Mouse (Mus musculus): ENCODE data around the gene Fbxw9. TPM values are rescaled to one million over a fixed set of nuclear protein-coding genes. Genes with fewer than 3 reads are reported as not detected.
"Not testable (repeated sequence)": the region's sequence is repeated elsewhere in the genome, so short reads cannot be mapped to it uniquely, and the experiment has no call there.

The Fbxw9 gene
- polyA plus RNA-seq, 1 experiment from 2014 or later, result 93.5 TPM

- no peak for ATAC-seq
- peaks cover 13% of the 10 kb centered on the region for H3K4me1 ChIP-seq (ENCODE audit: control insufficient read depth, insufficient read depth, low read length)
- 92% methylated on average over 10 of the region's 10 CpGs for WGBS
- no peak overlapping the region for H3K4me3 ChIP-seq (ENCODE audit: low read depth, low read length)
- no peak overlapping the region for H3K4me2 ChIP-seq (ENCODE audit: low read length)
- no peak overlapping the region for H3K9ac ChIP-seq (ENCODE audit: low read depth, low read length)
- peaks cover 9% of the 10 kb centered on the region; the same call in 1 of the 2 replicates for H3K36me3 ChIP-seq (ENCODE audit: control insufficient read depth, insufficient read depth, low read length)
- H3K9me3 ChIP-seq (replicated peaks; ENCODE audit: control insufficient read depth, low read length, poor library complexity, severe bottlenecking), result no peaks in the 10 kb centered on the region
- no peak overlapping the region for H3K27ac ChIP-seq (ENCODE audit: low read length)
- no peaks in the 10 kb centered on the region for H3K27me3 ChIP-seq (ENCODE audit: control insufficient read depth, insufficient read depth, low read depth, low read length)
Observed at GRCm38 (mm10) chr8:85074617-85075016, 14.8 kb downstream of the Fbxw9 start.

GRCm38 (mm10) chr8:85076001-85076400, 16.1 kb downstream of the Fbxw9 start:
- H3K36me3 ChIP-seq (ENCODE audit: control insufficient read depth, insufficient read depth, low read length), result peaks cover 9% of the 10 kb centered on the region; the same call in 1 of the 2 replicates

GRCm38 (mm10) chr8:85076993-85077392, 17.1 kb downstream of the Fbxw9 start:
- H3K27ac ChIP-seq (ENCODE audit: low read length), result no peak overlapping the region
- ATAC-seq, result no peak
- no peak overlapping the region for H3K9ac ChIP-seq (ENCODE audit: low read depth, low read length)
- no peak overlapping the region for H3K4me3 ChIP-seq (ENCODE audit: low read depth, low read length)
- H3K4me2 ChIP-seq (ENCODE audit: low read length), result no peak overlapping the region
- WGBS, result 0% methylated on average over 2 of the region's 2 CpGs
- peaks cover 9% of the 10 kb centered on the region; the same call in 1 of the 2 replicates for H3K36me3 ChIP-seq (ENCODE audit: control insufficient read depth, insufficient read depth, low read length)
- H3K9me3 ChIP-seq (replicated peaks; ENCODE audit: control insufficient read depth, low read length, poor library complexity, severe bottlenecking), result no peaks in the 10 kb centered on the region
- H3K27me3 ChIP-seq (ENCODE audit: control insufficient read depth, insufficient read depth, low read depth, low read length), result no peaks in the 10 kb centered on the region
- H3K4me1 ChIP-seq (ENCODE audit: control insufficient read depth, insufficient read depth, low read length), result peaks cover 22% of the 10 kb centered on the region

More at GRCm38 (mm10) chr8:85076001-85076400, 16.1 kb downstream of the Fbxw9 start:
- ATAC-seq, result no peak
- WGBS, result 83% methylated on average over 9 of the region's 9 CpGs
- Histone ChIP-seq H3K4me2 (ENCODE audit: low read length) (no peak overlapping the region), H3K27me3 (ENCODE audit: control insufficient read depth, insufficient read depth, low read depth, low read length) (no peaks in the 10 kb centered on the region), H3K4me1 (ENCODE audit: control insufficient read depth, insufficient read depth, low read length) (peaks cover 18% of the 10 kb centered on the region), H3K9me3 (replicated peaks; ENCODE audit: control insufficient read depth, low read length, poor library complexity, severe bottlenecking) (no peaks in the 10 kb centered on the region), H3K27ac (ENCODE audit: low read length) (no peak overlapping the region), H3K4me3 (ENCODE audit: low read depth, low read length) (no peak overlapping the region), H3K9ac (ENCODE audit: low read depth, low read length) (no peak overlapping the region)

GRCm38 (mm10) chr8:85080214-85080531, 20.3 kb downstream of the Fbxw9 start:
- Histone ChIP-seq H3K9me3 (replicated peaks; ENCODE audit: control insufficient read depth, low read length, poor library complexity, severe bottlenecking) (no peaks in the 10 kb centered on the region), H3K27me3 (ENCODE audit: control insufficient read depth, insufficient read depth, low read depth, low read length) (no peaks in the 10 kb centered on the region)
- under 1% methylated on average over 25 of the region's 25 CpGs for WGBS

GRCm38 (mm10) chr8:85080532-85081215, 20.8 kb downstream of the Fbxw9 start, which contains the start of gene Wdr83os:
Wdr83os (plus strand) TSS chr8:85080740.
- Histone ChIP-seq H3K9ac (ENCODE audit: low read depth, low read length) (peak within 1 kb of the TSS; percentile 89), H3K27ac (ENCODE audit: low read length) (peak within 1 kb of the TSS; percentile 71), H3K27me3 (ENCODE audit: control insufficient read depth, insufficient read depth, low read depth, low read length) (no peaks in the 10 kb centered on the region), H3K36me3 (ENCODE audit: control insufficient read depth, insufficient read depth, low read length) (peaks cover under 1% of the 10 kb centered on the region; the same call in 1 of the 2 replicates), H3K4me3 (ENCODE audit: low read depth, low read length) (peak within 1 kb of the TSS; percentile 92), H3K4me1 (ENCODE audit: control insufficient read depth, insufficient read depth, low read length) (peaks cover 31% of the 10 kb centered on the region), H3K9me3 (replicated peaks; ENCODE audit: control insufficient read depth, low read length, poor library complexity, severe bottlenecking) (no peaks in the 10 kb centered on the region), H3K4me2 (ENCODE audit: low read length) (peak within 1 kb of the TSS; percentile 84)
- ATAC-seq, result peak; percentile 7; the same call in 1 of the 2 replicates
- 0% methylated on average over 30 of the region's 30 CpGs for WGBS

More at GRCm38 (mm10) chr8:85080214-85080531, 20.3 kb downstream of the Fbxw9 start:
- Histone ChIP-seq H3K4me1 (ENCODE audit: control insufficient read depth, insufficient read depth, low read length) (peaks cover 31% of the 10 kb centered on the region), H3K27ac (ENCODE audit: low read length) (peak overlapping the region; percentile 71), H3K4me2 (ENCODE audit: low read length) (peak overlapping the region; percentile 84), H3K36me3 (ENCODE audit: control insufficient read depth, insufficient read depth, low read length) (peaks cover 5% of the 10 kb centered on the region; the same call in 1 of the 2 replicates), H3K9ac (ENCODE audit: low read depth, low read length) (peak overlapping the region; percentile 89), H3K4me3 (ENCODE audit: low read depth, low read length) (peak overlapping the region; percentile 92)
- ATAC-seq, result no peak

GRCm38 (mm10) chr8:85081216-85081555, 21.3 kb downstream of the Fbxw9 start, which contains the start of gene Wdr83:
Wdr83 (minus strand) TSS chr8:85081306.
- no peaks in the 10 kb centered on the region for H3K27me3 ChIP-seq (ENCODE audit: control insufficient read depth, insufficient read depth, low read depth, low read length)
- H3K4me3 ChIP-seq (ENCODE audit: low read depth, low read length), result peak within 1 kb of the TSS; percentile 92
- peaks cover 31% of the 10 kb centered on the region for H3K4me1 ChIP-seq (ENCODE audit: control insufficient read depth, insufficient read depth, low read length)
- WGBS, result 3% methylated on average over 9 of the region's 9 CpGs
- ATAC-seq, result peak; percentile 12
- peak within 1 kb of the TSS; percentile 71 for H3K27ac ChIP-seq (ENCODE audit: low read length)
- peak within 1 kb of the TSS; percentile 89 for H3K9ac ChIP-seq (ENCODE audit: low read depth, low read length)
- H3K36me3 ChIP-seq (ENCODE audit: control insufficient read depth, insufficient read depth, low read length), result no peaks in the 10 kb centered on the region
- H3K4me2 ChIP-seq (ENCODE audit: low read length), result peak within 1 kb of the TSS; percentile 84
- H3K9me3 ChIP-seq (replicated peaks; ENCODE audit: control insufficient read depth, low read length, poor library complexity, severe bottlenecking), result no peaks in the 10 kb centered on the region

GRCm38 (mm10) chr8:85082169-85082568, 22.3 kb downstream of the Fbxw9 start:
- 93% methylated on average over 4 of the region's 4 CpGs for WGBS
- H3K36me3 ChIP-seq (ENCODE audit: control insufficient read depth, insufficient read depth, low read length); ATAC-seq; H3K4me2 ChIP-seq (ENCODE audit: low read length); H3K9me3 ChIP-seq (replicated peaks; ENCODE audit: control insufficient read depth, low read length, poor library complexity, severe bottlenecking); H3K9ac ChIP-seq (ENCODE audit: low read depth, low read length); H3K27me3 ChIP-seq (ENCODE audit: control insufficient read depth, insufficient read depth, low read depth, low read length); H3K4me3 ChIP-seq (ENCODE audit: low read depth, low read length); H3K27ac ChIP-seq (ENCODE audit: low read length): not testable (repeated sequence)
- peaks cover 31% of the 10 kb centered on the region for H3K4me1 ChIP-seq (ENCODE audit: control insufficient read depth, insufficient read depth, low read length)

GRCm38 (mm10) chr8:85083108-85083813, 23.4 kb downstream of the Fbxw9 start, which contains the start of gene Man2b1:
Man2b1 (plus strand) TSS chr8:85083270.
- H3K27ac ChIP-seq (ENCODE audit: low read length), result peak within 1 kb of the TSS; percentile 2; the same call in 1 of the 2 replicates
- no peaks in the 10 kb centered on the region for H3K36me3 ChIP-seq (ENCODE audit: control insufficient read depth, insufficient read depth, low read length)
- no peaks in the 10 kb centered on the region for H3K27me3 ChIP-seq (ENCODE audit: control insufficient read depth, insufficient read depth, low read depth, low read length)
- H3K4me3 ChIP-seq (ENCODE audit: low read depth, low read length), result peak within 1 kb of the TSS; percentile 65
- ATAC-seq, result peak; percentile 90
- peak within 1 kb of the TSS; percentile 75 for H3K9ac ChIP-seq (ENCODE audit: low read depth, low read length)
- peaks cover 31% of the 10 kb centered on the region for H3K4me1 ChIP-seq (ENCODE audit: control insufficient read depth, insufficient read depth, low read length)
- under 1% methylated on average over 30 of the region's 30 CpGs for WGBS
- peak within 1 kb of the TSS; percentile 80 for H3K4me2 ChIP-seq (ENCODE audit: low read length)
- no peaks in the 10 kb centered on the region for H3K9me3 ChIP-seq (replicated peaks; ENCODE audit: control insufficient read depth, low read length, poor library complexity, severe bottlenecking)

GRCm38 (mm10) chr8:85084633-85085032, 24.8 kb downstream of the Fbxw9 start:
- no peaks in the 10 kb centered on the region for H3K9me3 ChIP-seq (replicated peaks; ENCODE audit: control insufficient read depth, low read length, poor library complexity, severe bottlenecking)
- H3K4me3 ChIP-seq (ENCODE audit: low read depth, low read length), result no peak overlapping the region
- no peak overlapping the region for H3K9ac ChIP-seq (ENCODE audit: low read depth, low read length)
- 0 out of 2 replicates have a peak, but pooled peaks cover 4% of the 10 kb centered on the region for H3K36me3 ChIP-seq (ENCODE audit: control insufficient read depth, insufficient read depth, low read length)
- ATAC-seq, result no peak
- 93% methylated on average over 8 of the region's 8 CpGs for WGBS
- H3K27ac ChIP-seq (ENCODE audit: low read length), result no peak overlapping the region
- H3K4me2 ChIP-seq (ENCODE audit: low read length), result no peak overlapping the region
- H3K27me3 ChIP-seq (ENCODE audit: control insufficient read depth, insufficient read depth, low read depth, low read length), result no peaks in the 10 kb centered on the region
- H3K4me1 ChIP-seq (ENCODE audit: control insufficient read depth, insufficient read depth, low read length), result peaks cover 28% of the 10 kb centered on the region
